Mouse (Mus musculus) right cerebral cortex, postnatal 10 days (tissue): Measurements from ENCODE around the gene Cs.
A peak's percentile ranks its signal among the peaks of the same experiment; 100 is the strongest.

Source experiments
- DNase-seq, 2 experiments: peaks; one replicate each; pipeline ENCODE4 v3.0.0; 2021; ENCODE audit warnings: low spot score in 2 of 2

Gene Cs

GRCm38 (mm10) chr10:128408591-128409535 is 71.3 kb downstream of the Cs start:
- peak; percentile 74 to 79 for DNase-seq

- DNase-seq: peak; percentile 99
Measured at GRCm38 (mm10) chr10:128409692-128410559, 72.4 kb downstream of the Cs start.

GRCm38 (mm10) chr10:128410560-128410845 is 73.0 kb downstream of the Cs start:
- DNase-seq: no peak

- DNase-seq: peak; percentile 97 to 98
Measured at GRCm38 (mm10) chr10:128411211-128412054, 73.9 kb downstream of the Cs start, which contains the start of the genes Nabp2 and Rnf41. TSS of gene Nabp2 (minus strand) at chr10:128411492. TSS of gene Rnf41 (plus strand) at chr10:128411657.

GRCm38 (mm10) chr10:128412055-128412381 is 74.5 kb downstream of the Cs start:
- DNase-seq: peak in 1 of 2 experiments; percentile 62
